Mouse (Mus musculus): ENCODE measurements around the gene Arhgap10.

Gene Arhgap10

DNA sequence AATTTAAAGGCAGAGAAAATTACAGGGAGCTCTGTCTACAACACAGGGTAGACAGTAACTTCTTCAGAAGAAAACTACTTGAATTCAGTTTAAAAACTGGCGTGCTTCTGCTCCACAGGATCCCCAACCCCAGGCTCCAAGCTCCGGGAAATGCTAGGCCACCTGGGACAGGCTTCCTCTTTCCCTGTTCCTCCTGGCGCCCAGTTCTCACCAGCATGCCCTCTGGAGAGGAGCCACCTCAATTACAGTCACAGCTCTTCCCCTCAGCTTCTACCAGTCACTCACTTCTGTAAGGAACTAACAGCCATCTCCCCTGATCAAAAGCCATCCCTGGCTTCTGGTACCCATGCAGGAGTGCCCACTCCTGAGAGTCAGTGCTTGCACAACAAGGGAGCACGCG is 32.9 kb downstream of the Arhgap10 start:
- DNase-seq (ENCODE audit: low spot score), result no peak

DNA sequence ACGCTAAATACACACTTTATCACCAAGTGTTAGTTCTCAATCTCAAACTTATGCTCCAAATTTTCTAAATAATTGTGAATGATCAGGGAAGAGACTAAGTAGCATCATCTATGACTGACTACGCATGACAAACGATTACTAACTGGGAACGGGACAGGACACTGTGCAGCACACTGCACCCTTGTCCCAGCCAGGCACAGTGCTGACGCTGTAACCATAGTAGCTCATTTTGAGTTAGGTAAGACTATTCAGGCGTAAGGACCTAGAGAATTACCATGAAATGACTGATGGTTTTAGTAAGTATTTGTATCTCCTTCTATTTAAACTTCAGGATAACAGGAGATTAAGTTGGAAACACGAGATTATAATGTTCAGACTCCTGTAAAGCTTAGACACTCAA is 33.5 kb downstream of the Arhgap10 start:
- DNase-seq (ENCODE audit: low spot score), result no peak

DNA sequence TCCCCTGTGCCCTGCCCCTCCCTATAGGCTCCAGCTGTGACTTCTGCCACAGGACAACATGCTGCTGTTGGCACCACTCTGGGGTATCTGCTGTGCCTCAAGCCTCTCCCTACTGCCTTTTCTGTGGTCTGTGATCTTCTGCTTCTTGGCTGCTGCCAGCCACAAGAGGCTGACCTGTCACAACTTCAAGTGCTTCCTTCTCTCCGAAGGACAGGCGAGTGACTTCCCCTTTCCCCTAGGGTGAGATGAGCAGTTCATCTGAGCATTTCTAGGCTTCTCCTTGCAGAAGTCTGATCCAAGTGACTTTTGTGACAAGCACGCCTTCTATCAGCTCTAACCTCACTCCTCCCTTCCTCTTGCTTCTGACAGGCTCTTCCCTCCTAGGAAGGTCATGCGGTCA is 34.1 kb downstream of the Arhgap10 start:
- no peak for DNase-seq (ENCODE audit: low spot score)

DNA sequence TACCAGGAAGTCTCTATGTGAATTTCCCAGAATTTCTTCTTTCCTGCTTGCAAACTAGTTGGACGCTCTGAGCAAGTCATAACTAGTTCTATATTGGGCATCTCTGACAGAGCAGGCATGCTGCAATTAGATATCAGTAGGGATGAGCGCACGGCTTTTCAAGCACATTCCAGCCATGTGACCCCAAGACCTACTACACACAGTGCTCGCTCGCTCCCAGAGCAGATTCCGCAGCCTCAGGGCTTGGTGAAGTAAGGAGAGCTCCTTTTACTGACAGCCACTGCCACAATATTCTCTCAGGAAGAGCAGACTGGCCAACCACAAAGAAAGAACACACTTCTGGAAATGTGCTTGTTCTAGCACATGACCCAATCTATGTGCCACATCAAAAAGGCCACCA is 36.0 kb downstream of the Arhgap10 start:
- no peak for DNase-seq (ENCODE audit: low spot score)

GRCm38 (mm10) chr8:77479995-77480394 is 37.8 kb downstream of the Arhgap10 start:
- no peak for DNase-seq (ENCODE audit: low spot score)

GRCm38 (mm10) chr8:77478913-77479273 is 38.9 kb downstream of the Arhgap10 start:
- DNase-seq (ENCODE audit: low spot score), result no peak

- no peak for DNase-seq (ENCODE audit: low spot score)
Observed at GRCm38 (mm10) chr8:77478155-77478912, 39.4 kb downstream of the Arhgap10 start.

DNA sequence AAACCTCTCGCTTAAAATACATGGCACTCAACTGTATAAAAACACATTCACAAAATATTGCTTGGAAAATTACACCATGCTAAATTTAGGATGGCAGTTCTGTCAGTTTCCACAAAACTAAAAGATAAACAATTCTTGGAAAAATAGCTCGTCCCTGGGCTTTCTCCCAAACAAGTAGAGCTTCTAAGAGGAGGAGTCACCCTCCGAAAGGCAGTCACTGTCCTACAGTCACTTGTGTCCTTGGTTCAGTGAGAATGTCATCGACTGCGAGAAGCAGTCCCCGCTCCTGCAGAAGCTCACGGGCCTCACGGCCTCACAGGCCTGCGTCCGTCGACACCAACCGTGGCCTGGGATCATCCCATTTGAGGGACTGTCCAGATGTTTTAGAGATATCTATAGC is 40.1 kb downstream of the Arhgap10 start:
- peak; percentile 54 for DNase-seq (ENCODE audit: low spot score)

GRCm38 (mm10) chr8:77474614-77475013 is 43.1 kb downstream of the Arhgap10 start:
- no peak for DNase-seq (ENCODE audit: low spot score)

- DNase-seq (ENCODE audit: low spot score), result peak; percentile 67
Observed at GRCm38 (mm10) chr8:77473773-77474172, 44.0 kb downstream of the Arhgap10 start.

DNA sequence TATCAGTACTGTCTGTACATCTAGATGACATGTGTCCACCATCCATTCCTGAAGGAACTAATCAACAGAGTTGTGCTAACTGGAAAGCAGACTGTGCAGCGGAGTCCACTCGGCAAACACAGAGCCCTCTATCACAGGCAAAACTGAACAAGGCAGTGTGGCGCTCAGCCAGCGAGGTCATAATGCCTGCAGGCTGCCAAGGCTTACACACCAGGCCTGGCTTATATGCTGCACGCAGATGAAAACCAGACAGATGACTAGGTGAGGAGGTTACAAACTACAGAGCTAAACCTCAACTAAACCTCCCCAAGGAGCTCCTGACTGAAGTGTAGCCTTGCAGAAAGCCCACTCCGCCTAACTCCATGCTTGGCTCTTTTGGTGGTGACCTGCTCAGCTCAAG is 44.4 kb downstream of the Arhgap10 start:
- DNase-seq (ENCODE audit: low spot score), result peak; percentile 87

GRCm38 (mm10) chr8:77461392-77461791 is 56.4 kb downstream of the Arhgap10 start:
- DNase-seq (ENCODE audit: low spot score), result no peak

DNA sequence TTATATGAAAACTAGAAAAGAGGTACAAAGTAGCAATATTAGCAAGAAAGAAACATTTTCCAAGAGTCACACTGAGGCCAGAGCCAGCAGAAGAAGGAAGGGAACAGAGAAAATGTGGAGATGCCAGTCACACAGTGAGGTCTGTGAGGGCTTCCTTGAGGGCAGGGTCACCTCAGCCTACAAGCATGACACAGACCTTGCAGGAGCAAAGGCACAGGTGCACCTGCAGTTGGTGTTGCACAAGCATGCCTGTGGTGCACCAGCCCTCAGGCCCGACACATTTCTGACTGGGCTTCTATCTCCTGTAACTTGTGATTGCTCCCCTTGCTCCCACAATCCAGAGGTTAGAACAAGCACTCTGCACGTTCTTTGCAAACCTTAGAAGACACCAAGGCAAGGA is 57.4 kb downstream of the Arhgap10 start:
- no peak for DNase-seq (ENCODE audit: low spot score)

DNA sequence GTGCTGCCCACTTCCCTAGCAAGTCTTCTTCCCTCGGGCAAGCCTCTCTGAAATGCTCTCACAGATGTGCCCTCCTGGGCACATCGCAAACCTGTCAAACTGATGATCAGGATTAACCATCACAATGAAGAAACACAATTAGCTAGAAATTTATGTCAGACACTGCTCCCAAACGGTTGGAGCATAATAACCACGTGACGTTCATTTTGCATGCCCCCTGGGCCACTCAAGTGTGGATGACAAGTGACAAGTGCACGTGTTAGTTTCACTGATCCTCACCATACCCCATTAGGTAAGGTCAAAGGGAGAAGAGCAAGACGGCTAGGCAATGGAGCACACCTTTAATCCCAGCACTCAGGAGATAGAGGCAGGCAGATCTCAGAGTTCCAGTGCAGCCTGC is 58.1 kb downstream of the Arhgap10 start:
- DNase-seq (ENCODE audit: low spot score), result no peak

DNA sequence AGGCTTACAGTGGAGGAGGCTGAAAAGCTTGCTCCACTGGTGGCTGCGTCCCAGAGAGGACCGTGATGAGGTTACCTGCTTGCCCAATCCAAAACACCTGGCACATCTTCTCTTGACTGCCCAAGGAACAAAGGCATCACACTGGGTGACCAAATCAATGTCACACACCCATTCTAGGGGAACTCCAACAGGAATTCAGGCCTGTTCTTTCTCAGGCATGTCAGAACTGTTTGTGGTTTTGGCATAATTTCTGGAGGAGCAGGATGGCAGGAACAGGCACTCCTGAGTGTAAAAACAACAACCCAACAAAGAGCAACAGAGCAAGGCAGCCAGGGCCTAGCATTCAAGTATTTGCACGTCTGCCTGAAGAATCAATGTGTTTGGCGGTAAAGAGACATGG is 59.2 kb downstream of the Arhgap10 start:
- no peak for DNase-seq (ENCODE audit: low spot score)

DNA sequence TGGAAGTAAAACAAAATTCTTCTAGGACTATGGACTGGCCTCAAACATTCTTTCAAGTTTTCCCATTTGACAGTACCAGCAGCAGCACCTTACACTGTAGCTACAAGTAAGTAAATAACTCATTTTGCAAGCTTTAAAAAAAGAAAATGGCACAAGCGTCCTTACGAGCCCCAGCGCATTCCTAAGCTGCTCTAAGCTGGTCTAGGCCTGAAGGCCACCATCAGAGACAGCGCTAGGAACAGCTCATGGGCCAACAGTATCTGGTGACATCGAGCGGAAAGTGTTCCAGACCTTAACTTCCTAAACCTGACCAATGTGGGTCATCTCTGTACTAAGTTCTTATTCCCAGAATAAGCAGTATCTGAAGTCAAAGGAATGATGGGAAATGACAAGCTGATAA is 61.5 kb downstream of the Arhgap10 start:
- DNase-seq (ENCODE audit: low spot score), result no peak

DNA sequence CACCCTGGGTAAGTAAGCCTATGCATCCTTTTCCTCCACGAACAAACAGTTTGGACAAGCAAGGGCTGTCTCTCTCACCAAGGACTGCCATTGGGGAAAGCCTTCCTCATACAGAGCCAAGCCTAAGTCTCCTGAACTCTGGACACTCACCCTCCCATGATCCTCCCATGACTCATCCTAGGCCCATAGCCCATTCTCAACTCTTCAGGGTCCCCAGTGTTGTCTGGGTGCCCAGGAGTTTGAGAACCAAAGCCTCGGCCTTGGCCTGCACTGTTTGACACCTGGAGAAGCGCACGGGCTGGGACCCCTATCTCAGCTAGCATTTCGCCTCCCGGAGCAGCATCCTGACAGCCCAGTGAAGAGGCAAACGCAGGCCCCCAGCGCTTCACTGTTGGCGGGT is 63.9 kb downstream of the Arhgap10 start:
- DNase-seq (ENCODE audit: low spot score), result peak; percentile 53

DNA sequence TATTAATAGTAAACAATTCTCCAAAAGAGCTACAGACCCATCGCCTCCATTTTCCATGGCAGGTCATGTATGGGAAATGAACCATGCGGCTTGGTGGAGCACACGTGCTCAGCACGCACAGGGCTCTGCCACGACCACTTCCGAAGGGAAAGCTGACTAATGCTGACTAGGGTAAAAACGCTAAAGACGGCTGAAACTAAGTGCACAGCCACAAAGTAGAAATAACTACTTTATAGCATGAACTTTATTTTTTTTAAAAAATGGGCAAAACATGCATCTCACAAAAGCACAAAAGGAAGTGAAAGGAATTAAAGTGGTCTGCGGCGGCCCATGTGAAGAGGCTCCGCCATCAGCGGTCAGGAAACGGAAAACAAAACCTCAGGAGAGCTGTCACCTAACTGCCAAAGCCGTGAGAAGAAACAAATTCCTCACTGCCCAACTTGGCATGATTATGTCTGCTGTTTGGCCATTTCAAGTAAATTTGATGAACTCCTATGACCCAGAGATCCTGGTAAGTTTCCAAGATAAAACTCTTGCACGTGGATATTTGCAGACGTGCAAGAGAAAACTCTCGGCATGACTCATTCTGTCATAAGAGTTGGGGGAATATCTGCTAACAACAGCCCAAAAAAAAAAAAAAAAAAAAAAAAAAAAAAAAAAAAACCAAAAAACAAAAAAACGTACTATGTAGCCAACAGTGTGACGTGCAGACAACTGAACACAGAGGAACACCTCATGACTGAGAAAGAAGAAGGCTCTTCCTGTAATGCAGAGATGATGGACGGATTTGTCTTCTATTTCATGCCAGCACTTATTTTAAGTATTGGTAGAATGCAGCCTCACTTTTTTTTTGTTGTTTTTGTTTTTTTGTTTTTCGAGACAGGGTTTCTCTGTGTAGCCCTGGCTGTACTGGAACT is 66.0 kb downstream of the Arhgap10 start:
- peak; percentile 83 for DNase-seq (ENCODE audit: low spot score)

- no peak for DNase-seq (ENCODE audit: low spot score)
Observed at GRCm38 (mm10) chr8:77451052-77451451, 66.7 kb downstream of the Arhgap10 start.

- DNase-seq (ENCODE audit: low spot score), result no peak
Observed at GRCm38 (mm10) chr8:77446294-77446693, 71.5 kb downstream of the Arhgap10 start.

DNA sequence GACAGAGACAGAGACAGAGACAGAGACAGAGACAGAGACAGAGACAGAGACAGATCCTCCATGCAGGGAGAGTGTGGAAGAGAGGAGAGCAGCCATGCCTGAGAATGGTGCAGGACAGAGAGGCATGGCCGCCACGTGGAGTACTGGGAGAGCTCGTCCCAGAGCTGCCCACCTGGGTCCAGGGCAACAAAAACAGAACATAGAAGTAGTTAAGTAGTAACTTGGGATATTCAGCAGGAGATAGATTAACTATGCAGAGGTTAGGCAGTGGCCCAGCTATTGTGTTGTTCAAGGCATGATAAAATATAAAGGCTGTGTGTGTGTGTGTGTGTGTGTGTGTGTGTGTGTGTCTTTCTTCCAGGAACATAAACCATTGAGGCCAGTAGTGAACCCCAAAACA is 72.1 kb downstream of the Arhgap10 start:
- DNase-seq (ENCODE audit: low spot score), result no peak

DNA sequence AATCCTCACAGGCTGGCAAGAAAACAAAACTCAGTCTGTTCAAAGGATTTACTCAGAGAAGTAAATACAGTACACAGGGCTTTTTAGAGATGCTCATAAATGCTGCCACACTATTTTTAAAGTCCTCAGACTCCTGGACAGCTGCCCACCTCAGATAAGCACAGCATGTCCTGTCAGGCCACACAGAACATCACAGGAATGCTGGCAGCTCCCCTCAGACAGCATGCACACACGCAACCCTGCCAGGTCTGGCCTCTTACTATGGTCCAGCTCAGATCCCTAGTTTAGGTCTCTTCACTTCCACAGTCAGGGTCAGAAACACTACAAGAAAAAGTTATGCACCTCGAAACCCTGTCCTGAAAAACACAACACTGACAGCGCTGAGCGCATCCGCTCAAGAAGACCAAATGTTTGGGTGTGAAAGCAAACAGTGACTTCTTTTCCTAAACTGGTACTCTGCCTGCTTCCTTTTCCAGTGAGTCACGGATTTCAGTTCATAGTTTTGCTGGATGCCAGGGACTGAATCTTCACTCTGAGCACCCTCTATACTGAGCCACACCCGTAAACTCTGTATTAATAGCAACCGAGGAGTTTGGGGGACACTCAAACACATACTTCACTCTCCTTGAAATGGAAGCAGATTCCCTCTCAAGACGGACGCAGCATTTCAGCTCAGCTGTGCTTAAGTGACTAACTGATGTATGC is 73.4 kb downstream of the Arhgap10 start:
- no peak for DNase-seq (ENCODE audit: low spot score)

- no peak for DNase-seq (ENCODE audit: low spot score)
Observed at GRCm38 (mm10) chr8:77442452-77442851, 75.3 kb downstream of the Arhgap10 start.
